Mouse (Mus musculus) erythroblast, embryonic 14.5 days (primary cell): Measurements from ENCODE around the gene Csf2.

ENCODE experiments used
- GATA1 ChIP-seq: IDR thresholded peaks from 2 replicates; pipeline ENCODE4 v1.6.1; 2012; ENCODE audit warnings: low read length, inconsistent platforms, mixed read lengths
- TAL1 ChIP-seq: IDR thresholded peaks from 3 replicates; pipeline ENCODE4 v1.6.1; 2012; ENCODE audit warnings: low read length, inconsistent platforms, mixed read lengths

DNA sequence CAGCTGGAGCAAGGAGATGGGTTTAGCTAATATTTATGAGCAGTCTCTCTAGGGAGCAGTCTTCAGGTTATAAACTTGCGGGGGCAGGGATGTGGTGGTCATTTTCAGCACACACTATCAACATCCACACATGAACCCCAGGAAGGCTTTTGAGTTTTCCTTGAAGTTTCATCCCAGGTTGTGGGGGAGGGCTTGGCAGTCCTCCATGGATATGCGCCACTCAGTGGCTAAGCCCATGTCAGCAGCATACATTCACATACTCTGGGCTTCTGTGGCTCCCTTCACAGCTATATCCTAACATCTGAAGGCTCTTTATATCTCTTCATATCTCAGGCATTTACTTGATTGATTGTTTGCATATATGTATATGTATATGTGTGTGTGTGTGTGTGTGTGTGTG is 46.3 kb downstream of the Csf2 start:
- TF ChIP-seq TAL1 (no peak), GATA1 (no peak)
